Mouse (Mus musculus): Measurements from ENCODE around the gene Cuta. TPM values are rescaled to one million over a fixed set of nuclear protein-coding genes. Genes with fewer than 3 reads are reported as not detected.
"Not testable (repeated sequence)": the region's sequence is repeated elsewhere in the genome, so short reads cannot be mapped to it uniquely, and the experiment has no call there.

The Cuta gene
- polyA plus RNA-seq, 1 experiment from 2014 or later, result 180 TPM

- Histone ChIP-seq H3K4me2 (peak within 1 kb of the TSS; percentile 92), H3K9ac (peak within 1 kb of the TSS; percentile 89), H3K9me3 (no peaks in the 10 kb centered on the region), H3K27me3 (no peaks in the 10 kb centered on the region), H3K4me1 (peaks cover 27% of the 10 kb centered on the region), H3K36me3 (peaks cover 55% of the 10 kb centered on the region), H3K27ac (peak within 1 kb of the TSS; percentile 86), H3K4me3 (peak within 1 kb of the TSS; percentile 79)
- under 1% methylated on average over 43 of the region's 43 CpGs for WGBS
- ATAC-seq (ENCODE audit: insufficient number of reproducible peaks, insufficient read depth, low FRiP score, low TSS enrichment, low read depth), result peak; percentile 83
Observed at GRCm38 (mm10) chr17:26932839-26933398, 6.5 kb downstream of the Cuta start, which contains the start of gene Phf1. Gene Phf1 (plus strand): TSS chr17:26933052.

DNA sequence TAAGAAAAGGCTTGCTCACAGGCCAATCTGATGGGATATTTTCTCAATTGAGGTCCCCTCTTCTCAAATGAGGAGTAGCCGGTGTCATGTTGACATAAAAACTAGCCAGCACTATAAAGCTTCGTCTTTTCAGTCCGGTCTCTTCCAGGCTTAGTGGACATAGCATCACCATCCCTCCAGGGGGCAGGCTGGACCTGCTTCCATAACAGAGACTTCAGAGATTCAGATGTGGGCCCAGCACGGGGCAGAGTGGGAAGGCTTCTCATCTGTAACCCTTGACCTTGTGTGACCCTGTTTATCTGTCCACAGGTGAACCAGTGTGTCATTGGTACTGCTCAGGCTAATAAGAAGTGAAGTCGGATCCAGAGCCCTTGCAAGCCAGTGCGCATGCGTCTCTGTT lies 7.6 kb downstream of the Cuta start:
- not testable (repeated sequence) for H3K27me3 ChIP-seq; H3K27ac ChIP-seq; H3K9ac ChIP-seq; H3K4me3 ChIP-seq; ATAC-seq (ENCODE audit: insufficient number of reproducible peaks, insufficient read depth, low FRiP score, low TSS enrichment, low read depth); H3K4me2 ChIP-seq; H3K9me3 ChIP-seq
- peaks cover 55% of the 10 kb centered on the region for H3K36me3 ChIP-seq
- peaks cover 17% of the 10 kb centered on the region for H3K4me1 ChIP-seq
- 68% methylated on average over 7 of the region's 7 CpGs for WGBS

DNA sequence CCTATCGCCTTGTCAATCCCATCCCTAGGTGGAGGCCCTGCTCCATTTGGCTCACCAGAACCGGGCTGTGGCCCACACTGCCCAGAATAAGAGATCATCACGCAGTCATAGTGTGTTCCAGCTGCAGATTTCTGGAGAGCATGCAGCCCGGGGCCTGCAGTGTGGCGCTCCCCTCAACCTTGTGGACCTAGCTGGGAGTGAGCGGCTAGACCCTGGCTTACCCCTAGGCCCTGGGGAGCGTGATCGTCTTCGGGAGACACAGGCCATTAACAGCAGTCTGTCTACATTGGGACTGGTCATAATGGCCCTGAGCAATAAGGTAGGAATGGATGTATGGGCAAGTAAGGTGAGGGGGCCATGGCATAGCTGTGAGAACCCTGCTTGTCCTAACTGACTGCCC lies 14.0 kb downstream of the Cuta start:
- H3K27me3 ChIP-seq; H3K9me3 ChIP-seq; H3K4me1 ChIP-seq; H3K4me3 ChIP-seq; H3K27ac ChIP-seq; ATAC-seq (ENCODE audit: insufficient number of reproducible peaks, insufficient read depth, low FRiP score, low TSS enrichment, low read depth); H3K4me2 ChIP-seq: not testable (repeated sequence)
- Histone ChIP-seq H3K36me3 (peaks cover 64% of the 10 kb centered on the region), H3K9ac (0 out of 2 replicates have a peak overlapping the region, but pooled peaks have one; percentile 27)
- WGBS, result 94% methylated on average over 9 of the region's 9 CpGs

GRCm38 (mm10) chr17:26922368-26922767 lies 17.0 kb downstream of the Cuta start:
- not testable (repeated sequence) for ATAC-seq (ENCODE audit: insufficient number of reproducible peaks, insufficient read depth, low FRiP score, low TSS enrichment, low read depth)

DNA sequence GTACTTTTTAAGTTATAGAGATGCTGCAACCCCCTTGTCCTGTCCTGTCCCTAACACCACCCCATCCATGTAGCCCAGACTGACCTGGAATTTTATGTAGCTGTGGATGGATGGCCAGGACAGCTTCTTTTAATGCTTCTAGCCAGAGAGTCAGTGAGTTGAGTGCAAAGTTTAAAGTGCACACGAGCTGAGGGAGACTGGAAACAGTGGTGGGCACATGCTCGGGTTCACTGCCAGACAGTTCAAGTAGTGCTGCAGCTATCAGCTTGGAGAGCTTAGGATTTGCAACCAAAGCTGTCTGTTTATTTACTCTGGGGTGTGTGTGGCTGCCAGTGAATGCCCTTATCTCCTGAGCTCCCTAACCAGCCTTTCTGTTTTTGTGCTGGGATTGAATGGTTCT lies 19.9 kb downstream of the Cuta start:
- 83% methylated on average over 2 of the region's 2 CpGs for WGBS
- H3K27ac ChIP-seq; H3K4me3 ChIP-seq; H3K9me3 ChIP-seq; H3K9ac ChIP-seq; H3K27me3 ChIP-seq; H3K4me1 ChIP-seq; ATAC-seq (ENCODE audit: insufficient number of reproducible peaks, insufficient read depth, low FRiP score, low TSS enrichment, low read depth); H3K4me2 ChIP-seq: not testable (repeated sequence)
- H3K36me3 ChIP-seq, result peaks cover 18% of the 10 kb centered on the region

More at GRCm38 (mm10) chr17:26922368-26922767, 17.0 kb downstream of the Cuta start:
- H3K4me3 ChIP-seq, H3K9ac ChIP-seq, H3K27ac ChIP-seq, H3K27me3 ChIP-seq, H3K4me1 ChIP-seq, H3K9me3 ChIP-seq, H3K4me2 ChIP-seq: not testable (repeated sequence)
- peaks cover 40% of the 10 kb centered on the region for H3K36me3 ChIP-seq
- WGBS, result 92% methylated on average over 5 of the region's 6 CpGs

DNA sequence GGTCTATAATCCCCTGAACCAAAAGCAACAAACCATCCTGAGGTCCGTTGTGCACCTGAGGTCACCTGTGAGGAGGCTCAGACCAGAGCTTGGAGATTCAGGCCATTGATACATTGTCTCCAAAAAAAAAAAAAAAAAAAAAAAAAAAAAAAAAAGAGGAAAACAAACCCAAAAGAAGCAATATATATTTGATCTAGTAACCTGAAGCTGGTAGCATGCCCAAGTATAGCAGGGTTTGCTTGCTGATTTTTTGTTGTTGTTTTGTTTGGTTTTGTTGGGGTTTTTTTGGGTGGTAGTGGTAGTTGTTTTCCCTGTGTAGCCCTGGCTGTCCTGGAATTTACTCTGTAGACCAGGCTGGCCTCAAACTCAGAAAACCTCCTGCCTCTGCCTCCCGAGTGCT lies 21.0 kb downstream of the Cuta start:
- H3K4me3 ChIP-seq, result peak overlapping the region; percentile 66
- H3K9ac ChIP-seq, result peak overlapping the region; percentile 61; the same call in 1 of the 2 replicates
- ATAC-seq (ENCODE audit: insufficient number of reproducible peaks, insufficient read depth, low FRiP score, low TSS enrichment, low read depth), result no peak
- H3K27ac ChIP-seq, result no peak overlapping the region
- WGBS, result 74% methylated on average over 2 of the region's 2 CpGs
- peaks cover 7% of the 10 kb centered on the region for H3K4me1 ChIP-seq
- H3K4me2 ChIP-seq, result peak overlapping the region; percentile 70
- no peaks in the 10 kb centered on the region for H3K9me3 ChIP-seq
- no peaks in the 10 kb centered on the region for H3K27me3 ChIP-seq
- peaks cover 13% of the 10 kb centered on the region for H3K36me3 ChIP-seq

DNA sequence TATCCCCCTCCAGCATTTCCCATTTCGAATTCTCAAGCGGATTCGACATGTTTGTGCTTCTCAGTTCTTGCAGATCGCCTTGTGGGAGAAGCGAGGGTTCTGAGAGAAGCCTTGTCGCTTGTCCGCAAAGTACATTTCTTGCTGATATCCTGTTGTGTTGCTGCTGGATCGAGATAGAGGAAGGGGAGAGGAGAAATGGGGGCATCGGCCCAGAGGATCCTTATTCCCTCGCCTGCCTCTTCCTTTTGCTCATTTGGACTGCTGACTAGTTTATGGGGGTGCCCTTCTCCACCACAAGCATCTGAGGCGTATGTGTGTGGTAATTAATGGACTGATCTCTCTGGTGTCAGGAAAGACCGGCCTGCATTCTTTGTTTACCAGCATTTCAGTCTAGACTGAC lies 21.8 kb downstream of the Cuta start:
- ATAC-seq (ENCODE audit: insufficient number of reproducible peaks, insufficient read depth, low FRiP score, low TSS enrichment, low read depth); H3K4me1 ChIP-seq; H3K27ac ChIP-seq; H3K36me3 ChIP-seq; H3K9me3 ChIP-seq; H3K27me3 ChIP-seq: not testable (repeated sequence)
- H3K9ac ChIP-seq, result peak overlapping the region; percentile 78
- H3K4me3 ChIP-seq, result peak overlapping the region; percentile 66
- peak overlapping the region; percentile 70 for H3K4me2 ChIP-seq
- under 1% methylated on average over 12 of the region's 12 CpGs for WGBS

DNA sequence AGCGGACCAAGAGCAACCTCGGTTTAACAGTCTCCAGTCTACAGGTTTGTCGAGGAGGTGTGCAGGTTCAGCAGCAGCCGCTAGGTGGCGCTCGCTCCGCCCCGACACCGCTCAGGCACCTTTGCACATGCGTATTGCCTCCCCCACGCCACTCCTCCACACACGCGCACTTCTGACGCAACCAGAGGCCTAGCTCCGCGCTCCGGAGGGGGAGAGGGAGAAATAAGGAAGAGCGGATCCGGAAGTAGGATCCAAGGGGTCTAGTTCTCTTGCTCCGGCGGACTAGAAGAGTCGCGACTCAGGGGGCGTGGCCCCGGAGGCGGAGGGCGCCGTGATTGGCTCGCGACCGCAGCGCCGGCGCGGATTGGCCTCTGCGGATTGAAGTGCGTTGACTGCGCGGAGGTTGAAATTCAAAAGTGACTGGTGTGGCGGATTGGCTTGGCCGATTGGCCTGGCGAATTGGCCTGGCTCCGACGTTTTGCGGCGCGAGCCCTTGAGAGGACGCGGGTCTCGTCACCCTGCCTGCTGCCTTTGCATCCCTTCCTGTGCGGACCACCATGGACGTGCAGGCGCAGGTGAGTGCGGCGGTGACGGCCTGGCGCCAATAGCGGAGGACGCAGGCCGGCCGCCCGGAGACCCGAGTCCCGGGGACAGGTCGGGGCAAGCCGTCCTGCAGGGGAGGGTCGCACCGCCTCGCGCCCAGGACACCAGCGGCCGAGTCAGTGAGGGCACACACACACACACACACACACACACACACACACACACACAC lies 22.5 kb downstream of the Cuta start, which contains the start of gene Kifc5b:
Kifc5b (plus strand) TSS at position 381 of the 772 bp plus-strand sequence.
- WGBS, result under 1% methylated on average over 66 of the region's 72 CpGs
- H3K27ac ChIP-seq, result no peak within 1 kb of the TSS; the same call in 1 of the 2 replicates

GRCm38 (mm10) chr17:26915248-26915647 lies 24.1 kb downstream of the Cuta start:
- no peak overlapping the region for H3K4me3 ChIP-seq
- no peak overlapping the region for H3K9ac ChIP-seq
- no peak overlapping the region for H3K4me2 ChIP-seq
- H3K4me1 ChIP-seq, result peaks cover 7% of the 10 kb centered on the region
- 59% methylated on average over 1 of the region's 1 CpGs for WGBS
- no peaks in the 10 kb centered on the region for H3K36me3 ChIP-seq
- no peaks in the 10 kb centered on the region for H3K27me3 ChIP-seq
- H3K27ac ChIP-seq, result no peak overlapping the region
- no peak for ATAC-seq (ENCODE audit: insufficient number of reproducible peaks, insufficient read depth, low FRiP score, low TSS enrichment, low read depth)
- no peaks in the 10 kb centered on the region for H3K9me3 ChIP-seq

More for the DNA sequence above, 22.5 kb downstream of the Cuta start, which contains the start of gene Kifc5b:
- Histone ChIP-seq H3K36me3 (peaks cover 10% of the 10 kb centered on the region), H3K4me3 (peak within 1 kb of the TSS; percentile 66), H3K4me2 (peak within 1 kb of the TSS; percentile 70), H3K9me3 (no peaks in the 10 kb centered on the region), H3K9ac (peak within 1 kb of the TSS; percentile 78), H3K27me3 (no peaks in the 10 kb centered on the region), H3K4me1 (peaks cover 7% of the 10 kb centered on the region)
- peak; percentile 99 for ATAC-seq (ENCODE audit: insufficient number of reproducible peaks, insufficient read depth, low FRiP score, low TSS enrichment, low read depth)

GRCm38 (mm10) chr17:26907506-26907905 lies 31.9 kb downstream of the Cuta start:
- not testable (repeated sequence) for ATAC-seq (ENCODE audit: insufficient number of reproducible peaks, insufficient read depth, low FRiP score, low TSS enrichment, low read depth); H3K27me3 ChIP-seq; H3K4me1 ChIP-seq; H3K9ac ChIP-seq; H3K4me3 ChIP-seq; H3K9me3 ChIP-seq; H3K4me2 ChIP-seq; H3K27ac ChIP-seq; H3K36me3 ChIP-seq
- WGBS, result 92% methylated on average over 15 of the region's 15 CpGs

- ATAC-seq (ENCODE audit: insufficient number of reproducible peaks, insufficient read depth, low FRiP score, low TSS enrichment, low read depth), result no peak
- Histone ChIP-seq H3K27ac (no peak overlapping the region), H3K4me1 (no peaks in the 10 kb centered on the region), H3K4me2 (no peak overlapping the region), H3K36me3 (no peaks in the 10 kb centered on the region), H3K27me3 (no peaks in the 10 kb centered on the region), H3K9ac (no peak overlapping the region), H3K9me3 (no peaks in the 10 kb centered on the region), H3K4me3 (no peak overlapping the region)
- WGBS, result 51% methylated on average over 5 of the region's 5 CpGs
Observed at GRCm38 (mm10) chr17:26904320-26904719, 35.0 kb downstream of the Cuta start.

DNA sequence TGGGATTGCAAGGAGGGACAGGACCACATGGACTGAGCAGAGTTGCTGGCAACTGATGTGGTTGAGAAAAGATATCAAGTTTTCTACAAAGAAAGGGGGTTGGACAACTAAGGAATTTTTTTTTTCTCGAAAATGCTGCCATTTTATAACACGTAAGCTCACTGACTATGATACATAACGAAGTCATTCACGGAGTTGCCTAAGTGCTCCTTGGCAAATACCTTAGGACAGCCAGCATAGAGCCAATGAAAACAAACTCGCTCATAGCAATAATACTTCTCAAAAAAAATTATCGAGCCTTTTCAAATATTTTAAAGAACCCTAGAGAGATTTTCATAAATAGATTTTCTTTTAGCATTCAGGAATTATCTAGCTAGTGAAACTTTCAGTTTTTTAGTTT lies 38.5 kb downstream of the Cuta start:
- H3K4me1 ChIP-seq, result no peaks in the 10 kb centered on the region
- ATAC-seq (ENCODE audit: insufficient number of reproducible peaks, insufficient read depth, low FRiP score, low TSS enrichment, low read depth), result no peak
- WGBS, result 77% methylated on average over 6 of the region's 6 CpGs
- no peak overlapping the region for H3K9ac ChIP-seq
- H3K36me3 ChIP-seq, result no peaks in the 10 kb centered on the region
- no peaks in the 10 kb centered on the region for H3K9me3 ChIP-seq
- no peaks in the 10 kb centered on the region for H3K27me3 ChIP-seq
- H3K4me3 ChIP-seq, result no peak overlapping the region
- no peak overlapping the region for H3K27ac ChIP-seq
- H3K4me2 ChIP-seq, result no peak overlapping the region

Data from embryonic facial prominence, embryonic 13.5 days (tissue).